Mouse (Mus musculus) liver, postnatal 0 days (tissue): ENCODE measurements around the gene Zfp541. TPM values are rescaled to one million over a fixed set of nuclear protein-coding genes. Genes with fewer than 3 reads are reported as not detected.
A peak's percentile ranks its signal among the peaks of the same experiment; 100 is the strongest.

Experiments used
- ATAC-seq: fragments of 200-750 bp; cut with Nextera tagmentation; 2 replicates; pipeline ENCODE4 v1.8.0; 2017; ENCODE audit warnings: mild to moderate bottlenecking, moderate library complexity
- DNase-seq: peaks from one replicate; pipeline ENCODE4 v3.0.0-alpha.2; 2016
- H3K27ac ChIP-seq: fragments of 300-500 bp; sonication (generic); 2 replicates; pipeline ENCODE4 v1.5.1; 2014; ENCODE audit warnings: antibody characterized with exemption, moderate library complexity, mild to moderate bottlenecking, low read depth
- H3K27me3 ChIP-seq: fragments of 300-500 bp; sonication (generic); 2 replicates; pipeline ENCODE4 v1.6.1; 2014; ENCODE audit warnings: low read length, control low read depth, mixed read lengths; ENCODE audit not compliant: insufficient read depth
- H3K36me3 ChIP-seq: fragments of 300-500 bp; sonication (generic); replicated peaks from 2 replicates; pipeline ENCODE4 v1.6.1; 2014; ENCODE audit warnings: mild to moderate bottlenecking, control low read depth, low read length, moderate library complexity, mixed read lengths; ENCODE audit not compliant: insufficient read depth
- H3K4me1 ChIP-seq: fragments of 300-500 bp; sonication (generic); 2 replicates; pipeline ENCODE4 v1.6.1; 2014; ENCODE audit warnings: antibody characterized with exemption, mild to moderate bottlenecking, control low read depth; ENCODE audit not compliant: insufficient read depth
- H3K4me2 ChIP-seq: fragments of 300-500 bp; sonication (generic); 2 replicates; pipeline ENCODE4 v1.6.1; 2014; ENCODE audit warnings: low read depth, mild to moderate bottlenecking, low read length, moderate library complexity, mixed read lengths
- H3K4me3 ChIP-seq: fragments of 300-500 bp; sonication (generic); 2 replicates; pipeline ENCODE4 v1.5.1; 2014; ENCODE audit warnings: low read depth, low read length
- H3K9ac ChIP-seq: fragments of 300-500 bp; sonication (generic); replicated peaks from 2 replicates; pipeline ENCODE4 v1.6.1; 2014; ENCODE audit warnings: mild to moderate bottlenecking, moderate library complexity
- H3K9me3 ChIP-seq: fragments of 300-500 bp; sonication (generic); 2 replicates; pipeline ENCODE4 v1.6.1; 2016; ENCODE audit warnings: mild to moderate bottlenecking, control low read depth, low read length, mixed read lengths
- CTCF ChIP-seq: sonication (generic); IDR thresholded peaks from 2 replicates; pipeline ENCODE4 v1.5.1; 2016; ENCODE audit warnings: antibody characterized with exemption, low read depth
- EP300 ChIP-seq: IDR thresholded peaks from 2 replicates; pipeline ENCODE4 v1.6.1; 2016; ENCODE audit warnings: antibody characterized with exemption, low read depth, mild to moderate bottlenecking
- WGBS: fragments of 180-500 bp; shearing (Covaris S2); extraction: QIAGEN DNeasy Blood & Tissue Kit; methylation state at CpG from one replicate; pipeline ENCODE4 v1.1.7; 2014; ENCODE audit not compliant: insufficient replicate concordance; 5-methylcytosine and 5-hydroxymethylcytosine counted together
- polyA plus RNA-seq: library from polyadenylated mRNA; unstranded; fragments of >200 nt; fragmentation: Nextera tagmentation; extraction: Ambion mirVana; gene quantifications from 2 replicates; pipeline ENCODE4 v1.2.1, GENCODE M21; 2015

Zfp541 gene
- polyA plus RNA-seq, 1 experiment from 2014 or later, result not detected

GRCm38 (mm10) chr7:16063490-16063889 lies 1.9 kb downstream of the Zfp541 start:
- Histone ChIP-seq H3K9ac (no peak overlapping the region), H3K27ac (no peak overlapping the region), H3K27me3 (no peaks in the 10 kb centered on the region), H3K4me1 (no peaks in the 10 kb centered on the region), H3K9me3 (no peaks in the 10 kb centered on the region), H3K4me2 (no peak overlapping the region), H3K36me3 (no peaks in the 10 kb centered on the region), H3K4me3 (no peak overlapping the region)
- ATAC-seq (no peak), DNase-seq (peak; percentile 24)
- no peak for TF ChIP-seq EP300
- peak; percentile 67 for TF ChIP-seq CTCF
- WGBS, result 33% methylated on average over 4 of the region's 4 CpGs

- no peaks in the 10 kb centered on the region for H3K36me3 ChIP-seq
- H3K4me3 ChIP-seq, result no peak overlapping the region
- peaks cover 12% of the 10 kb centered on the region; the same call in 1 of the 2 replicates for H3K4me1 ChIP-seq
- TF ChIP-seq CTCF (no peak), EP300 (no peak)
- H3K9ac ChIP-seq, result no peak overlapping the region
- DNase-seq, result no peak
- no peak overlapping the region for H3K27ac ChIP-seq
- no peaks in the 10 kb centered on the region for H3K27me3 ChIP-seq
- no peaks in the 10 kb centered on the region for H3K9me3 ChIP-seq
- no peak overlapping the region for H3K4me2 ChIP-seq
- no peak for ATAC-seq
These were observed 9.2 kb downstream of the Zfp541 start for GRCm38 (mm10) chr7:16070846-16071245.

DNA sequence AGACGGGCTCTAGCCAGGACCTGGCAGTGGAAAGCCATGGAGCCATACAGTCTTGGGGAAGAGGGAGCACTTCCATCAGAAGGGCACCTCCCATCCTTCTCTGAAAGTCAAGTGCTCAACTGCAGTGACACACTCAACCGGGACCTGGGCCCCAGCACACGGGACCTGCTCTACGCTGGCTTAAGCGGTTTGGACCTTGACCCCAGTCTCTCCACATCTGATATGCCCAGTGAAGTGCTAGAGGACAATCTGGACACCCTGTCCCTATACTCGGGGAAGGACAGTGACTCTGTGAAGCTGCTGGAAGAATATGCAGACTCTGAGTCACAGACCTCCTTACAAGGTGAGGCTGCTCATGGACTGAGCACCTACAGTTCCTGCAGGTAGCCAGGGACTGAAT lies 10.3 kb downstream of the Zfp541 start:
- ATAC-seq (peak; percentile 78), DNase-seq (no peak)
- Histone ChIP-seq H3K4me3 (no peak overlapping the region), H3K4me1 (peaks cover 12% of the 10 kb centered on the region; the same call in 1 of the 2 replicates), H3K27ac (no peak overlapping the region), H3K9me3 (no peaks in the 10 kb centered on the region), H3K27me3 (no peaks in the 10 kb centered on the region), H3K4me2 (no peak overlapping the region), H3K9ac (no peak overlapping the region), H3K36me3 (no peaks in the 10 kb centered on the region)
- 68% methylated on average over 6 of the region's 6 CpGs for WGBS
- no peak for TF ChIP-seq CTCF
- TF ChIP-seq EP300, result no peak

DNA sequence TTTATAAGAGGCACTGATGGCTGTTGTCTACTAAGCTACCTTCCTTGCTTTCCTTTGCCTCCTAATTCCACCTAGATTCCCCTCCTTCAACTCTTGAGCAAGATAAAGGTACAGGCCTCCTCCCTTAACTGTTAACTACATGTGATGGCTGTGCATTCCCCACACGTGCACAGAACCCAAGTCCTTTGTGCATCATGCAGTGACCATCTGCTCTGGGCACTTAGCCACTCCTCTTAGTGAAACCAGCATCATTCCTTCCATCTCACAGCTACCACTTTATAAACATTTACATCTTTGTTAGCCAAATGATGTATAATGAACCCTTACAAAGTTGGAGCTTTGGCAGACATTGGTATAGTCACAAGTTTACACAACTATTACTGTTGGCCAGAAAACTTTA lies 18.3 kb downstream of the Zfp541 start:
- no peaks in the 10 kb centered on the region for H3K27me3 ChIP-seq
- no peak overlapping the region for H3K4me3 ChIP-seq
- no peaks in the 10 kb centered on the region for H3K9me3 ChIP-seq
- no peaks in the 10 kb centered on the region for H3K36me3 ChIP-seq
- ATAC-seq (no peak), DNase-seq (no peak)
- no peak for TF ChIP-seq EP300
- no peak for TF ChIP-seq CTCF
- WGBS, result 45% methylated on average over 1 of the region's 1 CpGs
- no peaks in the 10 kb centered on the region for H3K4me1 ChIP-seq
- no peak overlapping the region for H3K27ac ChIP-seq
- H3K9ac ChIP-seq, result no peak overlapping the region
- H3K4me2 ChIP-seq, result no peak overlapping the region

DNA sequence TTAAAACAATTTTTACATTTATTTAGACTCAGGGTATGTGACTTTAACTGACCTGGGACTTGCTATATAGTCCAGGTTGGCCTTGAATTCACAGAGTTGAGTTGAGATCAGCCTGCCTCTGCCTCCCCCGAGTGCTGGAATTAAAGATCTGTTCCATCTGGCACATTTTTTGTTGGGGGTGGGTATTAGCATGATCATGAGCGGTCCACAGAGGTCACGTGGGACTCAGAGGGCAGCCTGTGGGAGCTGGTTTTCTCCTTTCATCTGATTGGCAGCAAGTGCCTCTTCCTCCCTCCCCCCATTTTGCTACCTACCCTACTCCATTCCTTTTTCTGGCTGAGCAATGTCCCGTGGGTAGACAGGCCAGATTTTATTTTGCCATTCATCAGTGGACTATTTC lies 19.0 kb downstream of the Zfp541 start:
- no peaks in the 10 kb centered on the region for H3K9me3 ChIP-seq
- WGBS, result 67% methylated on average over 4 of the region's 4 CpGs

GRCm38 (mm10) chr7:16083361-16083760 lies 21.7 kb downstream of the Zfp541 start:
- Histone ChIP-seq H3K4me2 (no peak overlapping the region), H3K27ac (no peak overlapping the region), H3K27me3 (no peaks in the 10 kb centered on the region), H3K4me3 (no peak overlapping the region), H3K9me3 (no peaks in the 10 kb centered on the region), H3K4me1 (no peaks in the 10 kb centered on the region), H3K9ac (no peak overlapping the region), H3K36me3 (no peaks in the 10 kb centered on the region)
- TF ChIP-seq EP300 (no peak), CTCF (no peak)
- DNase-seq (no peak), ATAC-seq (no peak)
- 68% methylated on average over 4 of the region's 4 CpGs for WGBS

More for the DNA sequence above, 19.0 kb downstream of the Zfp541 start:
- Histone ChIP-seq H3K4me3 (no peak overlapping the region), H3K27ac (no peak overlapping the region), H3K9ac (no peak overlapping the region), H3K4me2 (no peak overlapping the region), H3K27me3 (no peaks in the 10 kb centered on the region), H3K36me3 (no peaks in the 10 kb centered on the region), H3K4me1 (no peaks in the 10 kb centered on the region)
- DNase-seq (no peak), ATAC-seq (no peak)
- no peak for TF ChIP-seq EP300
- no peak for TF ChIP-seq CTCF

DNA sequence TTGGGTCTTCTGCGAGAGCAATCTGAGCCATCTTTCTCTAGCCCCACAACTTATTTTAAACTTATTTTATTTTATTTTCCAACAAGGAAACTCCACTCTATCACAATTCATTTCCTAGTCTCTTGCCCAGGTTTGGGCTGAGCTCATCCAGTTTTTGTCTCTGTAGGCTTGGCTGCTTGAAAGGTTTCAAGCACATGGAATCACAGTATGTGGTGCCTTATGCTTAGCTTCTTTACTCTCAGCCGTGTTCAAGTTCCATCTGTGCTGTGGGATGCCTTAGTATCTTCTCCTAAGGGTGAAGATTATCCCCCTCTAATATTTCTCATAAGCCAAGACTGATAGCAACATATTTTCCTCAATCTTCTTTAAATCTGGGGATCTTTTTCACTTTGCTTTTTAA lies 26.0 kb downstream of the Zfp541 start:
- DNase-seq, result no peak
- H3K4me1 ChIP-seq, result no peaks in the 10 kb centered on the region

More for the DNA sequence above, 26.0 kb downstream of the Zfp541 start:
- H3K9ac ChIP-seq, result no peak overlapping the region
- TF ChIP-seq CTCF (no peak), EP300 (no peak)
- ATAC-seq, result no peak
- WGBS, result 66% methylated on average over 2 of the region's 2 CpGs
- H3K9me3 ChIP-seq, result no peaks in the 10 kb centered on the region
- peaks cover 3% of the 10 kb centered on the region; the same call in 1 of the 2 replicates for H3K27me3 ChIP-seq
- no peak overlapping the region for H3K4me2 ChIP-seq
- H3K27ac ChIP-seq, result no peak overlapping the region
- H3K36me3 ChIP-seq, result no peaks in the 10 kb centered on the region
- no peak overlapping the region for H3K4me3 ChIP-seq
